Mouse (Mus musculus): ENCODE data around the gene Gm49380. TPM values are rescaled to one million over a fixed set of nuclear protein-coding genes. Genes with fewer than 3 reads are reported as not detected.

The Gm49380 gene
- polyA plus RNA-seq, 1 experiment from 2014 or later, result 0.11 TPM

DNA sequence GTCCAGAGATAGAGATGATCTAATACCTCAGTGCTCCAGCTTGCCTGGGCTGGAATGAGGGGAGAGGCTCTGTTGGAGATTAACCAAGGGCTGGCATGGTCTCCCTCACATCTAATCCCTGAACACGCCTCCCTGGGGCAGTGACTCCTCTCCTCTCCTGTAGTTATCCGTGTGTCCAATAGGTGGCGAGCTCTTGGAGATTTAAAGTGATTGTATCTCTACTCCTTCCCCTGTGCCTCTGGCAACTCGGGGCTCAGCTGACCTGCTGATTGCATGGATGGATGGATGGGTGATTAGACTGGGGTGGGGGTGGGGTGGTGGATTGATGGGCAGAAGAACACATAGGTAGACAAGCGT, 36.6 kb downstream of the Gm49380 start:
- Histone ChIP-seq H3K27ac (ENCODE audit: low read depth, low read length) (no peak overlapping the region), H3K4me2 (ENCODE audit: low read length) (no peak overlapping the region), H3K4me3 (ENCODE audit: low read depth, low read length) (no peak overlapping the region), H3K27me3 (replicated peaks; ENCODE audit: control insufficient read depth, insufficient read depth, low read length) (no peaks in the 10 kb centered on the region), H3K4me1 (ENCODE audit: control insufficient read depth, insufficient read depth, low read length) (peaks cover 28% of the 10 kb centered on the region), H3K36me3 (ENCODE audit: control insufficient read depth, insufficient read depth, low read length) (0 out of 2 replicates have a peak, but pooled peaks cover 2% of the 10 kb centered on the region), H3K9ac (ENCODE audit: low read length) (no peak overlapping the region), H3K9me3 (replicated peaks; ENCODE audit: control insufficient read depth, low read length) (no peaks in the 10 kb centered on the region)
- DNase-seq (ENCODE audit: low spot score) (peak; percentile 78), ATAC-seq (no peak)
- WGBS, result 8% methylated on average over 5 of the region's 5 CpGs

DNA sequence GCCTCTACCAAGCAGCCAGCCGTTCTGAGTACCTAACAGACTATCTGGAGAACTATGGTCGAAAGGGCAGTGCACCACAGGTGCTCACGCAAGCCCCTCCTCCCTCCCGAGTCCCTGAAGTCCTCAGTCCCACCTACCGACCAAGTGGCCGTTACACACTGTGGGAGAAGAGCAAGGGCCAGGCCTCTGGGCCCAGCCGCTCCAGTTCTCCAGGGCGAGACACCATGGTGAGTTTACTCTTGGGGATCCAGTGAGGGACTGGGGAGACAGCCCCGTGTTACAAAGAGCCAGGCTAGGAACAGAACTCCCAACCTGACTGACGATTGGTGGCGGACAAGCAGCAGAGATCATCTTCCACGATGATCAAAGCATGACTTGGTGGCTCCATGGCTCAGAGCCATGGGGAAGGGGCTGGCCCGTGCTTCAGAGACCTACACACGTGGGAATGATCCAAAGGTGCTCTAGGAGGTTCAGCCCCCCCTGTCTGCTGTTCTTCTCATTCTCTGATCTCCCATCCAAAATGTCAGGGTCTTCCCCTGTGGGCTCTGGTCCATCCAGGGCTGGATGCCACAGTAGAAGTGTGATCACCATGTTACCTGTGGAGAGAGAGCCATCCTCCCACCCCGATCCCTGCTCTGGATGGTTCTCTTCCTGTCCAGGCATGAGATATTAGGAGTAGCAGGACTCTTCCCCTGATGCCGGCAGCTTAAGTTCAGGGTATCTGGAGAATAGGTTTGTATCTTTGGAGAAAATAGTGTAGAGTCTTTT, 37.1 kb downstream of the Gm49380 start:
- WGBS, result 67% methylated on average over 16 of the region's 16 CpGs
- no peak overlapping the region for H3K4me3 ChIP-seq (ENCODE audit: low read depth, low read length)
- H3K4me1 ChIP-seq (ENCODE audit: control insufficient read depth, insufficient read depth, low read length), result peaks cover 30% of the 10 kb centered on the region
- H3K27me3 ChIP-seq (replicated peaks; ENCODE audit: control insufficient read depth, insufficient read depth, low read length), result no peaks in the 10 kb centered on the region
- no peak overlapping the region for H3K9ac ChIP-seq (ENCODE audit: low read length)
- no peak overlapping the region for H3K27ac ChIP-seq (ENCODE audit: low read depth, low read length)
- DNase-seq (ENCODE audit: low spot score) (no peak), ATAC-seq (no peak)
- H3K9me3 ChIP-seq (replicated peaks; ENCODE audit: control insufficient read depth, low read length), result no peaks in the 10 kb centered on the region
- no peak overlapping the region for H3K4me2 ChIP-seq (ENCODE audit: low read length)
- 0 out of 2 replicates have a peak, but pooled peaks cover 2% of the 10 kb centered on the region for H3K36me3 ChIP-seq (ENCODE audit: control insufficient read depth, insufficient read depth, low read length)

DNA sequence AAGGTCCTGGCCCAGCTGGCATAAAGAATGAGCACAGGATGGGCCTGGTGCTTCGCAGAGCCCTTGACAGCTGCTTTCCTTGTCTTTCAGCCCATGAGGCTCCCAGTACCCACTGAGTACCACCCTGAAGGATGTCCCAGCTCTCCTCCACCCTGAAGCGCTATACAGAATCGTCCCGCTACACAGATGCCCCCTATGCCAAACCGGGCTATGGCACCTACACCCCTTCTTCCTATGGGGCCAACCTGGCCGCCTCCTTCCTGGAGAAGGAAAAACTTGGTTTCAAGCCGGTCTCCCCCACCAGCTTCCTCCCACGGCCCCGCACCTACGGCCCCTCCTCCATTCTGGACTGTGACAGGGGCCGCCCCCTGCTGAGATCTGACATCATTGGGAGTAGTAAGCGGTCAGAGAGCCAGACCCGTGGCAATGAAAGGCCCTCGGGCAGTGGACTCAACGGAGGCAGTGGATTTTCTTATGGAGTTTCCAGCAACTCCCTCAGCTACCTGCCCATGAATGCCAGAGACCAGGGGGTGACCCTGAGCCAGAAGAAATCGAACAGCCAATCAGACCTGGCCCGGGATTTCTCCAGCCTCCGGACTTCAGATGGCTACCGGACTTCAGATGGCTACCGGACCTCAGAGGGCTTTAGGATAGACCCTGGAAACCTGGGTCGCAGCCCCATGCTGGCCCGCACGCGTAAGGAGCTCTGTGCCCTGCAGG, 37.9 kb downstream of the Gm49380 start:
- H3K36me3 ChIP-seq (ENCODE audit: control insufficient read depth, insufficient read depth, low read length), result 0 out of 2 replicates have a peak, but pooled peaks cover 2% of the 10 kb centered on the region
- peaks cover 28% of the 10 kb centered on the region for H3K4me1 ChIP-seq (ENCODE audit: control insufficient read depth, insufficient read depth, low read length)
- H3K4me2 ChIP-seq (ENCODE audit: low read length), result no peak overlapping the region
- WGBS, result 72% methylated on average over 24 of the region's 24 CpGs
- no peaks in the 10 kb centered on the region for H3K9me3 ChIP-seq (replicated peaks; ENCODE audit: control insufficient read depth, low read length)
- ATAC-seq (no peak), DNase-seq (ENCODE audit: low spot score) (no peak)
- no peaks in the 10 kb centered on the region for H3K27me3 ChIP-seq (replicated peaks; ENCODE audit: control insufficient read depth, insufficient read depth, low read length)
- H3K27ac ChIP-seq (ENCODE audit: low read depth, low read length), result no peak overlapping the region
- H3K9ac ChIP-seq (ENCODE audit: low read length), result peak overlapping the region; percentile 3; the same call in 1 of the 2 replicates
- H3K4me3 ChIP-seq (ENCODE audit: low read depth, low read length), result no peak overlapping the region

DNA sequence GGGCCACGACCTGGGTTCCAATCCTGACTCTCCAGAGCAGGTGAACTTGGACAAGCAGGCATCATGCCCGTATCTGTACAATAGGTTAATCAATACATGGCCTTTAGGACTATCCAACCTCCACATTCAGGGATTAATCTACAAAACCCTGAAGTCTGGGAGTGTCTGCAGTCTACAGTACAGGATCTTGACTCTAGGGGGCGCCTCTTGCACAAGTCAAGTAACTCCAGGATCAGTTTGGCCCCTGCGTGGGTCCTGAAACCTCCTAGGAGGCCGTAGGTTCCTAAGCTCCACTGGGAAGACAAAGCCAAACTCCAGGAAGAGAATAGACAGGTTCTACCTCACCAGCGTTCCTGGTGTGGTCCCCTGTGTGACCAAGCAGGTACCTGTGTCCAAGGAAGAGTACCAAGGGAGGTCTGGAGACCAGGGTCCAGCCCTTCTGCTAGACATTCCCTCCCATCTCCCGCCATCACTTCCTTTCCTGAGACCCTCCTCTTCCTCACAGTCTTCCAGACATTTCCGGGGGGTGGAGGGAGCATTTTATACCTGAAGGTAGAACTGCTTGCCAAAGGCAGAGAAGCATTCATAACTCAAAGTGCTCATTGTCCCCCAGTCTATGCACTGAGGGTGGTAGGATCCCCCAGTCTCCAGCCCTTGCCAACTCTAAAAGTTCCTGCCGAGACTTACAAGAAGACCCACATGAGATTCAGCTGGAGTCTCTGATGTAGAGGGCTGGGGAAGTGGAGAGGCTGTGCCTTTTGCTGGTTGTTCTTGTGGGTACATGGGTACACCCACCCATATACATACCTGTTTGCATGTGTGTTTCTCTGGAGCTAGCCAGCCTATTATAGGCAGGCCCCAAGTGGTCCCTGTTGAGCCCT, 38.7 kb downstream of the Gm49380 start:
- Histone ChIP-seq H3K36me3 (ENCODE audit: control insufficient read depth, insufficient read depth, low read length) (0 out of 2 replicates have a peak, but pooled peaks cover 2% of the 10 kb centered on the region), H3K4me2 (ENCODE audit: low read length) (no peak overlapping the region), H3K4me1 (ENCODE audit: control insufficient read depth, insufficient read depth, low read length) (peaks cover 28% of the 10 kb centered on the region), H3K4me3 (ENCODE audit: low read depth, low read length) (no peak overlapping the region), H3K27ac (ENCODE audit: low read depth, low read length) (no peak overlapping the region), H3K27me3 (replicated peaks; ENCODE audit: control insufficient read depth, insufficient read depth, low read length) (no peaks in the 10 kb centered on the region), H3K9ac (ENCODE audit: low read length) (no peak overlapping the region), H3K9me3 (replicated peaks; ENCODE audit: control insufficient read depth, low read length) (no peaks in the 10 kb centered on the region)
- WGBS, result 62% methylated on average over 9 of the region's 9 CpGs
- ATAC-seq, result no peak
- DNase-seq (ENCODE audit: low spot score), result no peak

DNA sequence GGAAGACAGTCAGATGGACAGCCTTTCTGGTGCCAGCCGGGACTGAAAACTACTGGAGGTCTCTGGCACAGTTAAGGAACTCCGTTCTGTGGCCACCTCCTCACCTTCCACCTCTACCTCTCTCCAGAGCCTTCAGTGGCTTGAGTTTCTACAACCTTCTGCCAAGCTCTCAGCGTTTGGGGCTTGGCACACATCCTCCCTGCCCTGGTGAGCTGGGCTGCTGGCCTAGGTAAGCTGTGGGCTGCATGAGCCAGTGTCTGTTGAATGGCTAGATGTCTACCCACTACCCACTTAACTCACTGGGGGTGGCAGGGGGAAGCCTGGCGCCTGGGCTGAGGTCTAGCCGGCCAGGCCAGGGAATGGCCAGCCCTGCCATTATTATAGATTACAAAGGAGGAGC, 40.2 kb downstream of the Gm49380 start:
- H3K36me3 ChIP-seq (ENCODE audit: control insufficient read depth, insufficient read depth, low read length), result no peaks in the 10 kb centered on the region
- H3K4me3 ChIP-seq (ENCODE audit: low read depth, low read length), result no peak overlapping the region
- no peaks in the 10 kb centered on the region for H3K9me3 ChIP-seq (replicated peaks; ENCODE audit: control insufficient read depth, low read length)
- peaks cover 19% of the 10 kb centered on the region for H3K4me1 ChIP-seq (ENCODE audit: control insufficient read depth, insufficient read depth, low read length)
- no peak overlapping the region for H3K27ac ChIP-seq (ENCODE audit: low read depth, low read length)
- H3K9ac ChIP-seq (ENCODE audit: low read length), result no peak overlapping the region
- no peak overlapping the region; the same call in 1 of the 2 replicates for H3K4me2 ChIP-seq (ENCODE audit: low read length)
- WGBS, result 42% methylated on average over 5 of the region's 5 CpGs
- H3K27me3 ChIP-seq (replicated peaks; ENCODE audit: control insufficient read depth, insufficient read depth, low read length), result no peaks in the 10 kb centered on the region
- ATAC-seq, result no peak
- no peak for DNase-seq (ENCODE audit: low spot score)

DNA sequence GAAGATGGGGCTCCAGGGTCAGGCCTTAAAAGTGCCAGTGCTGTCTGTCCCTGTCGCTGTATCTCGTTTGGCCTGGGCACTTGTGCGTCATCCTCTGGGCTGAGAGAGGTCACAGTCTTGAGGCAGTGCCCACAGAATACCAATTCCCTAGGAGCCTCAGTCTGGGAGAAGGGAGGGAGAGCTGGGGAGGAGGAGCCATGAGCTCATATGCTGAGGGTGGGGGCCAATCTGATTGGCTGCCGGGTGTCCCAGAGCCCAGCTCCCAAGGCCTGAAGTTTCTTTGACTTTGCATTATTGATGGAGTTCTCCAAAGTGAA, 40.7 kb downstream of the Gm49380 start:
- Histone ChIP-seq H3K9ac (ENCODE audit: low read length) (0 out of 2 replicates have a peak overlapping the region, but pooled peaks have one; percentile 5), H3K36me3 (ENCODE audit: control insufficient read depth, insufficient read depth, low read length) (no peaks in the 10 kb centered on the region), H3K4me3 (ENCODE audit: low read depth, low read length) (no peak overlapping the region), H3K27ac (ENCODE audit: low read depth, low read length) (peak overlapping the region; percentile 65), H3K4me1 (ENCODE audit: control insufficient read depth, insufficient read depth, low read length) (peaks cover 19% of the 10 kb centered on the region), H3K4me2 (ENCODE audit: low read length) (no peak overlapping the region), H3K9me3 (replicated peaks; ENCODE audit: control insufficient read depth, low read length) (no peaks in the 10 kb centered on the region), H3K27me3 (replicated peaks; ENCODE audit: control insufficient read depth, insufficient read depth, low read length) (no peaks in the 10 kb centered on the region)
- ATAC-seq, result peak; percentile 51
- WGBS, result 18% methylated on average over 4 of the region's 4 CpGs
- peak; percentile 39 for DNase-seq (ENCODE audit: low spot score)

DNA sequence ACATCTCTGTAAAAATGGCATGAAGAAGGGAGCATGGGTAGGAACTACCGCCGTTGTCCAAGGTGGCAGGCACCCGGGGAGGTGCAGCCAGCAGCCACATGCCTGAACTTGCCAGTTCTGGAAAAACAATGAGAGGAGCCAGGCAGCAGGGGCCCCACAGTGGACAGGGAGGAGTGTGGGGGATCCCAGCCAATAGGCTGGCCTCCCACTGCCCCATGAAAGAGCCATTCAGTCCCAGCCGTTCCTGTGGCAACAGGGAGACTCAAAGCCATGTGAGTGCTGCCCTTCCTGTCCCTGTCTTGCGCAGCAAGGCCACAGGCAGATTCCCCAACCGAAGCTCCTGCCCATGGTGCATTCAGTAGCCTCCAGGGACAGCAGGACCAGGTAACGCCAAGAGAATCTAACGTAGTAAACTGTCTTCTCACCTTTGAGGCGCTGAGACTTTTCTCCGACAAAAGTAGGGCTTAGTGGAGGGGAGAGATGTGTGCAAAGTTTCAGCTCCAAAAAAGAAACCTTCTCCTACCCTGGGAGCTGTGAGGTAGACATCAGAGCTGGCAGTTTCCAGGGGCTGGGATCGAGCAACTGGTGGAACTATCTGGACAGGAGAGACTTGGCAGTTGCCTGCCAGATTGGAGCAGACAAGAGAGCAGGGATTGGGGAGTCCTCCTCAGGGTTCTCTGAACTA, 41.2 kb downstream of the Gm49380 start:
- DNase-seq (ENCODE audit: low spot score) (peak; percentile 69), ATAC-seq (peak; percentile 67)
- H3K27me3 ChIP-seq (replicated peaks; ENCODE audit: control insufficient read depth, insufficient read depth, low read length), result no peaks in the 10 kb centered on the region
- WGBS, result 13% methylated on average over 11 of the region's 11 CpGs
- H3K4me1 ChIP-seq (ENCODE audit: control insufficient read depth, insufficient read depth, low read length), result peaks cover 23% of the 10 kb centered on the region
- H3K4me3 ChIP-seq (ENCODE audit: low read depth, low read length), result no peak overlapping the region
- H3K9me3 ChIP-seq (replicated peaks; ENCODE audit: control insufficient read depth, low read length), result no peaks in the 10 kb centered on the region
- H3K9ac ChIP-seq (ENCODE audit: low read length), result 0 out of 2 replicates have a peak overlapping the region, but pooled peaks have one; percentile 5
- peak overlapping the region; percentile 65 for H3K27ac ChIP-seq (ENCODE audit: low read depth, low read length)
- no peaks in the 10 kb centered on the region for H3K36me3 ChIP-seq (ENCODE audit: control insufficient read depth, insufficient read depth, low read length)
- peak overlapping the region; percentile 20; the same call in 1 of the 2 replicates for H3K4me2 ChIP-seq (ENCODE audit: low read length)

DNA sequence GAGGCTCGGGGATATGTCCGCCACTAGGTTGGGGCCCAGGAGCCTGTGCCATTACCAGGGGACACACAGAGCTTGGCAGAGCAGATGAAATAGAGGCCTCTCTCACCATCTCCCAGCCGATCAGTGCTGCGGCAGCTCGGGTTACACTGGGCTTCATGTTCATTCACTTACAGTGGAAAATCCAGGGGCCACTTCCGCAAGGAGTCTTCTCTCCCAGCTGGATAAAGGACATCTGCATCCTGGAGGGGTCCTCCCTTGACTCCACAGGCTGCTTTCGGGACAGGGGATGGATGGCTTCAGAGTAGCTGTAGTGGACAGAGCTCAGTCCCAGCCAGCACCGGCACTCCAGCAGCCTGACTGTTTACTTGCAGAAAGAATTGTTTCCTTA, 42.5 kb downstream of the Gm49380 start:
- no peaks in the 10 kb centered on the region for H3K9me3 ChIP-seq (replicated peaks; ENCODE audit: control insufficient read depth, low read length)
- no peak overlapping the region for H3K27ac ChIP-seq (ENCODE audit: low read depth, low read length)
- H3K4me3 ChIP-seq (ENCODE audit: low read depth, low read length), result no peak overlapping the region
- no peak overlapping the region for H3K4me2 ChIP-seq (ENCODE audit: low read length)
- no peaks in the 10 kb centered on the region for H3K27me3 ChIP-seq (replicated peaks; ENCODE audit: control insufficient read depth, insufficient read depth, low read length)
- 0 out of 2 replicates have a peak overlapping the region, but pooled peaks have one; percentile 5 for H3K9ac ChIP-seq (ENCODE audit: low read length)
- DNase-seq (ENCODE audit: low spot score), result no peak
- H3K4me1 ChIP-seq (ENCODE audit: control insufficient read depth, insufficient read depth, low read length), result peaks cover 21% of the 10 kb centered on the region
- ATAC-seq, result no peak
- 57% methylated on average over 8 of the region's 8 CpGs for WGBS
- no peaks in the 10 kb centered on the region for H3K36me3 ChIP-seq (ENCODE audit: control insufficient read depth, insufficient read depth, low read length)
